Mouse (Mus musculus) forebrain, embryonic 16.5 days (tissue): ENCODE results near the gene Slc7a14. TPM values are rescaled to one million over a fixed set of nuclear protein-coding genes. Genes with fewer than 3 reads are reported as not detected.
A peak's percentile ranks its signal among the peaks of the same experiment; 100 is the strongest.

Source experiments
- ATAC-seq: fragments of 200-750 bp; cut with Nextera tagmentation; 2 replicates; pipeline ENCODE4 v1.8.0; 2017; ENCODE audit warnings: mild to moderate bottlenecking, moderate library complexity
- H3K27ac ChIP-seq: fragments of 300-500 bp; sonication (generic); 2 replicates; pipeline ENCODE4 v1.5.1; 2014; ENCODE audit warnings: low read length, control low read depth
- H3K27me3 ChIP-seq: fragments of 300-500 bp; sonication (generic); replicated peaks from 2 replicates; pipeline ENCODE4 v1.6.1; 2014; ENCODE audit warnings: low read length; ENCODE audit not compliant: control insufficient read depth, insufficient read depth
- H3K36me3 ChIP-seq: fragments of 300-500 bp; sonication (generic); 2 replicates; pipeline ENCODE4 v1.6.1; 2014; ENCODE audit not compliant: control insufficient read depth, insufficient read depth
- H3K4me1 ChIP-seq: fragments of 300-500 bp; sonication (generic); replicated peaks from 2 replicates; pipeline ENCODE4 v1.6.1; 2014; ENCODE audit warnings: low read length; ENCODE audit not compliant: control insufficient read depth, insufficient read depth
- H3K4me2 ChIP-seq: fragments of 300-500 bp; sonication (generic); 2 replicates; pipeline ENCODE4 v1.6.1; 2014; ENCODE audit warnings: mild to moderate bottlenecking, low read length, control low read depth
- H3K4me3 ChIP-seq: fragments of 300-500 bp; sonication (generic); replicated peaks from 2 replicates; pipeline ENCODE4 v1.5.1; 2014; ENCODE audit warnings: mild to moderate bottlenecking, low read length, control low read depth
- H3K9ac ChIP-seq: fragments of 300-500 bp; sonication (generic); replicated peaks from 2 replicates; pipeline ENCODE4 v1.6.1; 2014; ENCODE audit warnings: low read depth, low read length, control low read depth
- H3K9me3 ChIP-seq: fragments of 300-500 bp; sonication (generic); 2 replicates; pipeline ENCODE4 v1.6.1; 2016; ENCODE audit warnings: low read length; ENCODE audit not compliant: control insufficient read depth
- WGBS: fragments of 180-500 bp; shearing (Covaris S2); extraction: QIAGEN DNeasy Blood & Tissue Kit; methylation state at CpG from one replicate; pipeline ENCODE4 v1.1.7; 2014; 5-methylcytosine and 5-hydroxymethylcytosine counted together
- polyA plus RNA-seq: library from polyadenylated mRNA; unstranded; fragments of >200 nt; fragmentation: Nextera tagmentation; extraction: Ambion mirVana; gene quantifications from 2 replicates; pipeline ENCODE4 v1.2.1, GENCODE M21; 2015

The Slc7a14 gene
- 4.7 and 5.9 TPM in 2 replicates for polyA plus RNA-seq

DNA sequence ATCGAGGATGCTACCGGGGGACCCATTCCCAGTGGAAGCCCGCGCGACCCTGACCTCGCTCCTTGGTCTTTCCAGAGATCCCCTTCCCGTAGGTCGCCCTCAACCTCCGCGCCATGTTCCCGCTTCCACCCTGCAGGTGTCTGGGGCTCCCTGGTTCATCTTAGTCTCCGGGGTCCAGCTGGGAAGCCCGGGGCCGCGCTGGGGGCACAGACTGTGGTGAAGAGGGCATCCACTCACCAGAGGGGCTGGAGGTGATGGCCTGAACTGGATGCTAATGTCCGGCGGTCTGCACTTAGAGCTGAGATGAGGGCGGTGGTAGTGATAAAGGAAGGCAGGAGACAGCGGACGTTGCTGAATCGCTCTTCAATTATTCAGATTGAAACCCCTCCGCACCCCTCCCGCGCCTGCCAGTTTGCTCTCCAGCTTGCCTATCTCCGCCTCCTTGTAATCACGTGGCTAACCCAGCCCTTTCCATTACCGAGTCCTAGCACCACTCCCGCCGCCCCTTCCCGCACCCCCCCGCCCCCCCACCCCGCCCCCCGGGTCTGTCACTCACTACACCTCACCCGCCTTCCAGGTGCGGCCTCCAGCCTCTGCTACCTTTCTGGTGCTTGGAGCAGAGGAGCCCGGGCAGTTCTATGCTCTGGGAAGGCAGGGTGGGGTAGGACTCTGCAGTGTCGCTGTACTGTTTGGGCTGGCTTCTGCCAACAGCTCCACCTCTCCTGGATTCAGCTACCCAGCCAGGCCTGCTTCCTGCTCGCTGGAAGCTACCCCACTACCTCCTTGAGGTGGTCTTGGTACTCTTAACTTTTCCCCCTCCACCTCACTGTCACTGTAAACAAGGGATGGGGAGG is at the start of gene Slc7a14:
Gene Slc7a14 (minus strand): TSS at position 445 of the 854 bp plus-strand sequence.
- Histone ChIP-seq H3K27me3 (no peaks in the 10 kb centered on the region), H3K9me3 (no peaks in the 10 kb centered on the region), H3K4me3 (peak within 1 kb of the TSS; percentile 54), H3K4me1 (peaks cover 18% of the 10 kb centered on the region), H3K36me3 (no peaks in the 10 kb centered on the region), H3K27ac (peak within 1 kb of the TSS; percentile 37), H3K9ac (peak within 1 kb of the TSS; percentile 59), H3K4me2 (peak within 1 kb of the TSS; percentile 69)
- ATAC-seq = peak; percentile 92
- under 1% methylated on average over 31 of the region's 38 CpGs for WGBS

DNA sequence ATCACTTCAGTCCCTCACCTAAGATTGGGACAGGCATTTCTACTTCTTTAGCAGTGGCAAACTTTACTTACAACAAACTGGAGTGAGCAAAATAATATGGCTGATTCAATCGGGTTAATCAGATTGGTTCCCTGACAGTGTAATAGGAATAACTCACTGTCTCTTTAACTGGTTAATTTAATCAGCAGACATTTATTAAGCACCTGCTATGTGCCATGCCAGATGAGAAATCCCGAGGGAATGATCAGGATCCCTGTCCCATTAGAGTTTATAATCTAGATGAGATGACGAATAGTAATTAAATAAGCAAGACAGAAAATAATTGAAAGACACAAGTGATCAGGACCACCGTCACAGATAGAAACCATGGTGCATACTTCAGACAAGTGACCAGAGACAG is 36.4 kb upstream of the Slc7a14 start:
- no peak overlapping the region for H3K9ac ChIP-seq
- no peaks in the 10 kb centered on the region for H3K36me3 ChIP-seq
- 84% methylated on average over 4 of the region's 4 CpGs for WGBS
- H3K27me3 ChIP-seq = no peaks in the 10 kb centered on the region
- H3K27ac ChIP-seq = no peak overlapping the region
- no peak overlapping the region for H3K4me2 ChIP-seq
- no peaks in the 10 kb centered on the region for H3K9me3 ChIP-seq
- H3K4me3 ChIP-seq = no peak overlapping the region
- ATAC-seq = no peak
- no peaks in the 10 kb centered on the region for H3K4me1 ChIP-seq

DNA sequence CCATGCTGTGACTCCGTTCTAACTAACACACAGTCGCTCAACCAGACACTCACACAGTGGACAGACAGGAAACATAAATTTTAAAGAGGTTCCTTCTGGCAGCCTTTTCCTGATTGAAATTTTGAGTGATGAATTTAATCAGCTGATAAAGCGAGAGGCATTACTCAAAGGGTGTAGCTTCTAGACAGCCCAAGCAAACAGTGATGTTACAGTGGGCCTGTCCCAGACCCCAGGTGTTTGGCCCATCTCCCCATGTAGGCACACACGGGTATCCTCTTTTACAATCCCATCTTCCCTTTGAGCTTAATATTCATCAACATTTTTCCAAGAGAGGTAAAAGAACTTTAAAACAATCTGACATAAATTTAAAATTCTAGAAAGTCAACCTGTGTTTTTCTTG is 35.6 kb upstream of the Slc7a14 start:
- H3K9me3 ChIP-seq = no peaks in the 10 kb centered on the region
- no peaks in the 10 kb centered on the region for H3K4me1 ChIP-seq
- WGBS = 84% methylated on average over 4 of the region's 4 CpGs
- no peak overlapping the region for H3K27ac ChIP-seq
- no peak for ATAC-seq
- no peak overlapping the region for H3K4me2 ChIP-seq
- H3K9ac ChIP-seq = no peak overlapping the region
- no peaks in the 10 kb centered on the region for H3K36me3 ChIP-seq
- H3K27me3 ChIP-seq = no peaks in the 10 kb centered on the region
- no peak overlapping the region for H3K4me3 ChIP-seq

DNA sequence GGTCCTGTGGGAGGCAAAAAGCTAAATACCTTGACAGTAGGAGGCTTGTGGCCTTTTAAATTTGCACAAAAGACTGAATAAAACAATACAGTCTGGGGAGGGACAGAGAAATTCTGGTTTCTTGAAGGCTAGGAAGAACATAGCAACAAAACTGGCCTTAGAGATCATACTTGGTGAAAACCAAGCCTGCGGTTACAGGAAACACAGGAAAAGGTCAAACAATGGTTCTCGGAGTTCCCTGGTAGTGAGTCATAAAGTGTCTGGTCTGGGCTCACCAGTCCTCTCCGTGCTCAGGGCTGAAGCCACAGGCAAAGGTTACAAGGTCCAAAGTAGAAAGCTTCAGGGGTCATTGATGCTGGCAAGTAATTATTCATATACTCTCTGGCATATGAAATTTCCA is 29.1 kb upstream of the Slc7a14 start:
- WGBS = 73% methylated on average over 3 of the region's 3 CpGs
- no peaks in the 10 kb centered on the region for H3K9me3 ChIP-seq
- no peaks in the 10 kb centered on the region for H3K4me1 ChIP-seq
- H3K27me3 ChIP-seq = no peaks in the 10 kb centered on the region
- no peak overlapping the region for H3K27ac ChIP-seq
- H3K36me3 ChIP-seq = no peaks in the 10 kb centered on the region
- ATAC-seq = no peak
- H3K4me2 ChIP-seq = no peak overlapping the region
- H3K9ac ChIP-seq = no peak overlapping the region
- H3K4me3 ChIP-seq = no peak overlapping the region

DNA sequence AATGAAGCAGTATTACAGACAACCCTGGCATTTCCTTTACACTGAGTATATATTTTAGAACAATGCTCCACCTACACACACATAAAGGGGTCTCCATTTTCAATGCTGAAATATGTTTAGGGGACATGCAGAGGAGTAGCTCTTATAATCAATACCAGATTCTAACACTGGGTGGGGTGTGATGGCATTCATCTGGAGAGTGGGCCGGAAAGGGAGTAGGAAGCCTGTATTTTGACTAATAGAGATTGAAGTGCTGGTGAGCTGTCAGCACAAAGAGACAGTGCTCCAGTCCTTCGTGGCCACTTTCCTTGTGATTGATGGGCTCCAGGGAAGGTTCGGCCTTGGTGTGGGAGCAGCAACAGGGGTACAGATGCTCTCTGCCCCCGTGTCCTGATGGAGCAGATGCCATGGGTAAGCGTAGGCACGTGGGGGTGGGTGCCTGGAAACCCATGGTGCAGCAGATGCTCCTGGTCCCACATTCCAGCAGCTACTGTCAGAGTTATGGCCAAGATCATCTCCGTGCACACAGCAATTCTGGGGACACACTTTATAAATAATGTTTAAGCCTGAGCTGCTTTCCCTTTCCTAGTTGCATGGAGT is 18.2 kb upstream of the Slc7a14 start:
- no peaks in the 10 kb centered on the region for H3K9me3 ChIP-seq
- WGBS = 78% methylated on average over 7 of the region's 7 CpGs
- no peak overlapping the region for H3K4me3 ChIP-seq
- no peaks in the 10 kb centered on the region for H3K27me3 ChIP-seq
- no peak overlapping the region for H3K4me2 ChIP-seq
- no peaks in the 10 kb centered on the region for H3K36me3 ChIP-seq
- H3K27ac ChIP-seq = no peak overlapping the region
- no peak for ATAC-seq
- no peak overlapping the region for H3K9ac ChIP-seq
- no peaks in the 10 kb centered on the region for H3K4me1 ChIP-seq

DNA sequence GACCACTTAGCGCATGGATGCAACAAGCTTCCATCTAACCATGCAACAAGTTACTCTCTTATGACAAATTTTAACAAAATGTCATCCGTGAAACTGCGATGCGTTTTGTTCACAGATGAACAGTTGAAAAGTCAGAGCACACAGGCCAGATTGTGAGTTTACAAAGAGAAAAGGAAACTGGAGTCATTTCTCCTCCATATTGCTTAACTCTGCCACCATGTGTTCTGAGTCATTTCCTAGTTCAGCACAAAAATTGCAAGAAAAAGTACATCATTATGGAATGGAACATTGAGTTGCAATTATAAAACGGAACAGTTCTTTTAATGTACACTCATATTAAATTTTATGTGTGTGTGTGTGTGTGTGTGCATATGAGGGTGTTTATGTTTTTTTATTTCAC is 17.6 kb upstream of the Slc7a14 start:
- Histone ChIP-seq H3K4me2 (no peak overlapping the region), H3K4me3 (no peak overlapping the region), H3K4me1 (no peaks in the 10 kb centered on the region), H3K27me3 (no peaks in the 10 kb centered on the region), H3K36me3 (no peaks in the 10 kb centered on the region), H3K27ac (no peak overlapping the region), H3K9me3 (no peaks in the 10 kb centered on the region), H3K9ac (no peak overlapping the region)
- WGBS = 95% methylated on average over 5 of the region's 5 CpGs
- no peak for ATAC-seq

DNA sequence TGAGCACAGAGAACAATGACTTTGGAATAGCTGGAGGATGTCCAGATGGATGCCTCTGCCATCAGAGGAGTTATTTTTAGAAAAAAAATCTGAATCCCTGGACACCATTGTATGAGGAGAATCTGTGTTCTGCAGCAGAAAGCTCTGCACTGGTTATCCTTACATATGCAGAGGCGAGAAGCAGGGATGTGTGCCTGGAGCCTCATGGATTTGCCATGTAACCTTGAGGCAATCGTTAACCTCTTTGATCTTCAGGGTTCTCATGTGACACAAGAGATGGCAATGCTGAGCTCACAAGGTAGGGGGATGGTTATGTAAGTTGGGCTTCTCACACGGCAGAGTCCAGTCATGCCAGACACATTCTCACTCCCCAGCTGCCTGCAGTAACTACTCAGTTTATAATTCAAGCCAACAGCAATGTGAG is 14.1 kb upstream of the Slc7a14 start:
- no peak overlapping the region for H3K9ac ChIP-seq
- H3K9me3 ChIP-seq = no peaks in the 10 kb centered on the region
- H3K27ac ChIP-seq = no peak overlapping the region
- no peaks in the 10 kb centered on the region for H3K27me3 ChIP-seq
- H3K4me3 ChIP-seq = no peak overlapping the region
- 0 out of 2 replicates have a peak, but pooled peaks have one; percentile 18 for ATAC-seq
- 66% methylated on average over 3 of the region's 3 CpGs for WGBS
- H3K4me2 ChIP-seq = no peak overlapping the region
- H3K4me1 ChIP-seq = no peaks in the 10 kb centered on the region
- H3K36me3 ChIP-seq = no peaks in the 10 kb centered on the region

DNA sequence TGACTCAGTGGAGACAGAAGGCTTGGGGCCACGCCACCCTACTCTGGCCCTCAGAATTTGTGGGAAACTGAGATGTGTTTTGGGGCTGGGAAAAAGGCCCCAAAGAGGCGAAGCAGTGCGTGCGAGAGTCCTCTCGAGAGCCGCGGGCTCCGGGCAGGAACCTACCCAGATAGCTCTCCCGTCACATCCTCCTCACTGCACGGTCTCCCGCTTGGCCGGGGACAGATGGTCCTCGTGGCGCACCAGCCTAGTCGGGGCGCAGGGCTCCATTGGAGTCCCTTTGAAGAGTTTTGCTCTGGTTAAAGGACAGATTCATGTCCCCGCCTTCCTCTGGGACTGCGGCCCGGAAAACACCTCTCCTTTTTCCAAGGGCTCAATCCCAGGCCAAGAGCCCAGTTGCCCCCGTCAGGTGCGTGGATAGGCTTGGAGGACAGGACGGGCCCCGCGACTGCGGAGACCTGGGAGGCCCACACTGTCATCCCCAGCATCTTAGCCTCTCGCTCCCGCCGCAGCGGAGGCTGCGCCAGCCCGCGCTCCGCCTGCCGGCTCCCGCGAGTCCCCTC is 726 bp downstream of the Slc7a14 start:
- ATAC-seq = peak; percentile 80
- no peaks in the 10 kb centered on the region for H3K36me3 ChIP-seq
- H3K27ac ChIP-seq = peak overlapping the region; percentile 37
- H3K9ac ChIP-seq = peak overlapping the region; percentile 59
- no peaks in the 10 kb centered on the region for H3K9me3 ChIP-seq
- under 1% methylated on average over 36 of the region's 36 CpGs for WGBS
- H3K4me1 ChIP-seq = peaks cover 18% of the 10 kb centered on the region
- H3K27me3 ChIP-seq = no peaks in the 10 kb centered on the region
- H3K4me3 ChIP-seq = peak overlapping the region; percentile 54
- H3K4me2 ChIP-seq = peak overlapping the region; percentile 69

DNA sequence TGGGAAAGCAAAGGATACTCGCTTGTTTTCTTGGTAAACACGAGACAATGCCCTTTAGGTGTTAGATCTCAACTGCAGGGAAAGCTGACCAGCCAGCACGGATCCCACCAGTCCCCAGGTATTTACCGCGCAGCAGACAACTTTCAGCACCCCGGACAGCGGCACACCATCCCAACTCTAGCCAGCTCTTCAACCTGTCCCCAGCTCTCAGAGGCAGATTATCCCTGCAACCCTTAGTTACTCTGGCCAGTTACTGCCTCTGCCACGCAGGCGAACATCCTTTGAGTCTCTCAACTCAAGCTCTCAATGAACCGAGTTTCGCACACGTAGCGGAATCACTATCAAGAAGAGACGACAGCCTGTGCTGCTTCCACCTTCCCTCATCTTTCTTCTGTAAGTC is 1.3 kb downstream of the Slc7a14 start:
- H3K4me3 ChIP-seq = peak overlapping the region; percentile 54
- 0 out of 2 replicates have a peak, but pooled peaks have one; percentile 0 for ATAC-seq
- H3K27ac ChIP-seq = no peak overlapping the region
- no peaks in the 10 kb centered on the region for H3K27me3 ChIP-seq
- peaks cover 18% of the 10 kb centered on the region for H3K4me1 ChIP-seq
- no peaks in the 10 kb centered on the region for H3K36me3 ChIP-seq
- H3K9me3 ChIP-seq = no peaks in the 10 kb centered on the region
- peak overlapping the region; percentile 59; the same call in 1 of the 2 replicates for H3K9ac ChIP-seq
- peak overlapping the region; percentile 69 for H3K4me2 ChIP-seq
- 2% methylated on average over 14 of the region's 14 CpGs for WGBS
